Mouse (Mus musculus): ENCODE measurements around the gene Chd3. TPM values are rescaled to one million over a fixed set of nuclear protein-coding genes. Genes with fewer than 3 reads are reported as not detected.

The Chd3 gene
- polyA plus RNA-seq, 1 experiment from 2014 or later = 39.9 TPM

DNA sequence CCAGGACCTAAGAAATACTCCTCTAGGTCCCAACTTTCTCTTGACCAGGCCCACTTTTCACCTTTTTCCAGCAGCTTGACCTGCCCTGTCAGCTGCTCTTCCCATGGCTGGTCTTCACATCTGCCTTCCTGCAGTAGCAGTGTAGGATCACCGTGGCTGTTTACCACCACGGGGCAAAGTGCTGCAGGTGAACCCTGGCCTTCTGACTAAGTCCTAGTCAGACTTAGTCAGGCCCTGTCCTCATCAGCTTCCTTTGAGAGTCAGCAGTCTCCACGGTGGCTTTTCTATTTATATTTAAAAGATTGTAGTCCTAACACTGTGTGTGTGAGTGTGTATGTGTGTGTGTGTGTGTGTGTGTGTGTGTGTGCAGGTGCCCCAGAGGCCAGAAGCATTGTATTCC lies 8.6 kb upstream of the Chd3 start:
- no peaks in the 10 kb centered on the region for H3K36me3 ChIP-seq
- H3K27ac ChIP-seq = no peak overlapping the region
- H3K9ac ChIP-seq = no peak overlapping the region
- H3K4me3 ChIP-seq (replicated peaks) = no peak overlapping the region
- peak; percentile 89 for ATAC-seq
- no peak overlapping the region for H3K4me2 ChIP-seq (replicated peaks)
- H3K4me1 ChIP-seq (replicated peaks) = 0 out of 2 replicates have a peak, but pooled peaks cover 8% of the 10 kb centered on the region
- H3K9me3 ChIP-seq = no peaks in the 10 kb centered on the region
- WGBS = 63% methylated on average over 3 of the region's 3 CpGs
- no peaks in the 10 kb centered on the region for H3K27me3 ChIP-seq (replicated peaks)

- H3K27ac ChIP-seq = no peak overlapping the region
- 91% methylated on average over 4 of the region's 4 CpGs for WGBS
These were observed 6.4 kb upstream of the Chd3 start for GRCm38 (mm10) chr11:69375646-69376045.

GRCm38 (mm10) chr11:69373223-69373965 lies 4.2 kb upstream of the Chd3 start:
- WGBS = 89% methylated on average over 16 of the region's 16 CpGs
- ATAC-seq = no peak
- H3K9me3 ChIP-seq = no peaks in the 10 kb centered on the region

More at GRCm38 (mm10) chr11:69375646-69376045, 6.4 kb upstream of the Chd3 start:
- ATAC-seq = no peak
- Histone ChIP-seq H3K4me1 (replicated peaks) (peaks cover 28% of the 10 kb centered on the region), H3K27me3 (replicated peaks) (no peaks in the 10 kb centered on the region), H3K36me3 (no peaks in the 10 kb centered on the region), H3K9me3 (no peaks in the 10 kb centered on the region), H3K9ac (no peak overlapping the region), H3K4me3 (replicated peaks) (no peak overlapping the region), H3K4me2 (replicated peaks) (no peak overlapping the region)

DNA sequence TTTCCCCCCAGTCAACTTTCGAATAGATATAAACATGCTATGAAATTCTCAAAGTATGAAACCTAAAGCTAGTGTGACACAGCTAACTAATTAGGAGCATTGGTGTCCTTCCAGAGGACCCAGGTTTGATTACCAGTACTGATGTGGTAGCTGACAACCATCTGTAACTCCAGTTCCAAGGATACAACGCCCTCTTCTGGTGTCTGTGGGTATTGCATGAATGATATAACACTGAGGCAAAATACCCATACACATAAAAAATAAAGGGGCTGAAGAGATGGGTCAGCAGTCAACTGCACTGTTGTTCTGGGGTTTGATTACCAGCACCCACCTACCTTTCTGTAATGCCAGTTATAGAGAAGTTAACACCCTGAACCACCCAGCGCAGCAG lies 3.6 kb upstream of the Chd3 start:
- Histone ChIP-seq H3K9ac (no peak overlapping the region), H3K4me1 (replicated peaks) (peaks cover 34% of the 10 kb centered on the region), H3K36me3 (no peaks in the 10 kb centered on the region), H3K9me3 (no peaks in the 10 kb centered on the region), H3K27me3 (replicated peaks) (no peaks in the 10 kb centered on the region), H3K4me3 (replicated peaks) (no peak overlapping the region), H3K27ac (peak overlapping the region; percentile 52; the same call in 1 of the 2 replicates), H3K4me2 (replicated peaks) (no peak overlapping the region)
- ATAC-seq = no peak
- 58% methylated on average over 3 of the region's 3 CpGs for WGBS

More at GRCm38 (mm10) chr11:69373223-69373965, 4.2 kb upstream of the Chd3 start:
- Histone ChIP-seq H3K4me2 (replicated peaks) (no peak overlapping the region), H3K27ac (no peak overlapping the region), H3K4me3 (replicated peaks) (no peak overlapping the region), H3K27me3 (replicated peaks) (no peaks in the 10 kb centered on the region), H3K9ac (no peak overlapping the region), H3K36me3 (no peaks in the 10 kb centered on the region), H3K4me1 (replicated peaks) (peaks cover 30% of the 10 kb centered on the region)

DNA sequence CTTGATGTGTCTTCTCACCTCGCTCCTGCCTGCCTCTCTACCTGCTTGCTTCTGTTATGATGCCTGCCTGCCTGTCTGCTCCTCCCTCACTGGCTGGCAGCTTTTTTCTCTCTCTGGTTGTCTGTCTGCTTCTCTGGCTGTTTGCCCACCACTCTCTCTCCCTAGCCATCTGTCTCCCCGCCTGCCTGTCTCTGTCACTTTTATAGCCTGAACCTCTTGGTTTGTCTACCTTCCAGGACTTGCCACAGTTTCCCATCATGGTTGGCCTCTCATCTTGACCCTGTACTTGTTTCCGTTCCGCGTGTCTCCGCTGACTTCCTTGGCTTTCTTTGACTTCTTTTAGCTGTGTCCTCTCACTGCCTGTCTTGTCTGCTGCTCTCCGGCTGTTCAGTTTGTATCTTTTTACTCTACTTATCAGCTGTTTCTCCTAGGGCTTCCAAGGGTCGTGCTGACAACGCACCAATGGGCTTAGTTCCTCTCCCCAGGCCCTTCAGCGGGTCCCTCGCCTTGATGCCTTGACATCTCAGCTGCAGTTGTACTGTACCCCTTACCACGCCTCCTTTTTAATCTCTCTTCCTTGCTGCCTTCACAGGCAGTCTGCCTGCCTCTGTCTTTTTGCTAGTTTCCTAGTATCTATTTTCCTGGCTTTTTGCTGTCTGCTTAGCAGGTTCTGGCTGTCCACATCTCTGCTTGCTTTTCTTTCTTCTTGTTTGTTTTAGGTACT lies 3.0 kb upstream of the Chd3 start:
- WGBS = 34% methylated on average over 12 of the region's 12 CpGs
- no peaks in the 10 kb centered on the region for H3K36me3 ChIP-seq
- no peak overlapping the region for H3K9ac ChIP-seq
- peak overlapping the region; percentile 52 for H3K27ac ChIP-seq
- H3K4me2 ChIP-seq (replicated peaks) = 0 out of 2 replicates have a peak overlapping the region, but pooled peaks have one; percentile 17
- no peak overlapping the region for H3K4me3 ChIP-seq (replicated peaks)
- no peaks in the 10 kb centered on the region for H3K9me3 ChIP-seq
- H3K4me1 ChIP-seq (replicated peaks) = peaks cover 31% of the 10 kb centered on the region
- no peaks in the 10 kb centered on the region for H3K27me3 ChIP-seq (replicated peaks)
- ATAC-seq = no peak

DNA sequence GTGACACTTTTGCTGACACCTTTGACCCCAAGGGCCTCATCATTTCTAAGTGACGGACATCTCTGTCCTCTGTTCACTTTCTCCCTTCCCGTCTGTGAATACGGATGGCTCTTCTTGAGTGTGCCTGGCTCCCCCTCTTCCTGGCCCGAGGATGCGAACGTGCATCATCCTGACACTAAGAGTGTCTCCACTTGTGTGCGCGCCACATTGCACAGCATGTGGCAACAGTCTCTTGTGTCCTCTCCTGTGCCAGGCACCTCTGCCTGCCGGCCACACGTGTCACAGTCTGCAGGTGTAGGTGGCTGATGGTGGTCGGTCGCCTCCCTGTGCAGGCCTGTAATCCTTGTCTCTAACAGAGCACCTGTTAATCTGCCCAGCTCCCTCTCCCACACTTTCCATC lies 2.4 kb upstream of the Chd3 start:
- H3K36me3 ChIP-seq = no peaks in the 10 kb centered on the region
- no peak for ATAC-seq
- H3K9ac ChIP-seq = no peak overlapping the region
- H3K4me3 ChIP-seq (replicated peaks) = no peak overlapping the region
- H3K27ac ChIP-seq = peak overlapping the region; percentile 52
- 52% methylated on average over 12 of the region's 12 CpGs for WGBS
- peak overlapping the region; percentile 17; the same call in 1 of the 2 replicates for H3K4me2 ChIP-seq (replicated peaks)
- H3K27me3 ChIP-seq (replicated peaks) = no peaks in the 10 kb centered on the region
- H3K9me3 ChIP-seq = no peaks in the 10 kb centered on the region
- peaks cover 31% of the 10 kb centered on the region for H3K4me1 ChIP-seq (replicated peaks)

GRCm38 (mm10) chr11:69370817-69371215 lies 1.6 kb upstream of the Chd3 start:
- Histone ChIP-seq H3K9me3 (no peaks in the 10 kb centered on the region), H3K27me3 (replicated peaks) (no peaks in the 10 kb centered on the region), H3K27ac (peak overlapping the region; percentile 54), H3K9ac (no peak overlapping the region), H3K4me2 (replicated peaks) (peak overlapping the region; percentile 17), H3K4me1 (replicated peaks) (peaks cover 35% of the 10 kb centered on the region), H3K4me3 (replicated peaks) (no peak overlapping the region), H3K36me3 (no peaks in the 10 kb centered on the region)
- 21% methylated on average over 9 of the region's 9 CpGs for whole genome bisulfite sequencing
- no peak for ATAC-seq

- peak overlapping the region; percentile 99; the same call in 1 of the 2 replicates for H3K27ac ChIP-seq
- 20% methylated on average over 2 of the region's 2 CpGs for WGBS
- peak overlapping the region; percentile 87 for H3K4me3 ChIP-seq (replicated peaks)
- H3K27me3 ChIP-seq (replicated peaks) = no peaks in the 10 kb centered on the region
- peak overlapping the region; percentile 100; the same call in 1 of the 2 replicates for H3K9ac ChIP-seq
- H3K4me1 ChIP-seq (replicated peaks) = peaks cover 41% of the 10 kb centered on the region
- H3K4me2 ChIP-seq (replicated peaks) = peak overlapping the region; percentile 91
- ATAC-seq = no peak
- H3K9me3 ChIP-seq = no peaks in the 10 kb centered on the region
- no peaks in the 10 kb centered on the region for H3K36me3 ChIP-seq
These were observed 997 bp upstream of the Chd3 start for GRCm38 (mm10) chr11:69369990-69370816.

DNA sequence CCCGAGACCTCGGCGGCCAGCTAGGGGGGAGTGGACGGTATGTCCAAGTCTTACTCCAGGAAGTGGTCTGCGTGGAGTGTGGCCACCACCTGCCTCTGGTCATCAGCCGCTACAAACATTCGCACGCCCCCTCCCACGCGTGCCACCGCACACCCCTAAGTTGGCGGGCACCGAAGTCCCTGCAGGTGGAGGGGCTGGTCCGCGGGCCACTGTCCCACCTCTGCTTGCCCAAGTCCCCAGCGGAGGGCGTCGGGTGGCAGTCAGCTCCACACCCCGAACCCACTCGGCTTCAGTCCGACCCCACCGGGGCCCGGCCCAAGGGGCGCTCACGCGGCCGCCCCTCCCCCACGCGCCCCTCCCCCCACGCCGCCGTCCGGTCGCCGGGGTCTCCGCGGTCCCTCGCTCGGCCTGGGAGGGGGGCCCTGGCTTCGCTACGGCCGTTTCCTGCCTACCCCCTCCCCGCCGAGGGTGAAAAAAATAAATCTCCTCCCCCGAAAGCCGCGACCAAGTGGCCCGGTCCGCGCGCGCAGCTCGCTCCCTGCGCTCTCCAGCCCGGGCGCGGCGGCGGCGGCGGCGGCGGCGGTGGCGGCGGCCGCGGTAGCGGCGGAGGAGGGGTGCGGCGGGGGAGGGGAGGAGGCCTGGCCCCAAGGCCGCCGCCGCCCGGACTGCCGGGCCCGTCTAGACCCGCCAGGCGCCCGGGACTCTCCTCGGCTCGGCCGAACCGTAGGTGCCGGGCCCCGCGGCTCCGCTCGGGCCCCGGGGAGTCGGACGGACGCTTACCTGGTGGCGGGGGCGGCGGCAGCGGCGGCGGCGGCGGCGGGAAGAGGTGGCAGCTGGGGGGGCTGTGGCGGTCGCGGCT lies 621 bp downstream of the Chd3 start:
- Histone ChIP-seq H3K36me3 (peaks cover 2% of the 10 kb centered on the region; the same call in 1 of the 2 replicates), H3K9ac (peak overlapping the region; percentile 100), H3K4me3 (replicated peaks) (peak overlapping the region; percentile 87), H3K4me2 (replicated peaks) (peak overlapping the region; percentile 91), H3K27ac (peak overlapping the region; percentile 99), H3K27me3 (replicated peaks) (no peaks in the 10 kb centered on the region), H3K9me3 (no peaks in the 10 kb centered on the region), H3K4me1 (replicated peaks) (peaks cover 56% of the 10 kb centered on the region)
- under 1% methylated on average over 51 of the region's 106 CpGs for WGBS
- ATAC-seq = peak; percentile 2; the same call in 1 of the 2 replicates

- under 1% methylated on average over 22 of the region's 22 CpGs for WGBS
- Histone ChIP-seq H3K36me3 (peaks cover 7% of the 10 kb centered on the region; the same call in 1 of the 2 replicates), H3K27ac (peak overlapping the region; percentile 99), H3K27me3 (replicated peaks) (no peaks in the 10 kb centered on the region), H3K4me2 (replicated peaks) (peak overlapping the region; percentile 91), H3K9ac (peak overlapping the region; percentile 100), H3K9me3 (no peaks in the 10 kb centered on the region), H3K4me3 (replicated peaks) (peak overlapping the region; percentile 87), H3K4me1 (replicated peaks) (peaks cover 54% of the 10 kb centered on the region)
- ATAC-seq = no peak
These were observed 1.4 kb downstream of the Chd3 start for GRCm38 (mm10) chr11:69367616-69368355.

All from intestine, embryonic 15.5 days (tissue).